ENCODE assay signal across 1 mouse cellular context in the genomic region with DNA sequence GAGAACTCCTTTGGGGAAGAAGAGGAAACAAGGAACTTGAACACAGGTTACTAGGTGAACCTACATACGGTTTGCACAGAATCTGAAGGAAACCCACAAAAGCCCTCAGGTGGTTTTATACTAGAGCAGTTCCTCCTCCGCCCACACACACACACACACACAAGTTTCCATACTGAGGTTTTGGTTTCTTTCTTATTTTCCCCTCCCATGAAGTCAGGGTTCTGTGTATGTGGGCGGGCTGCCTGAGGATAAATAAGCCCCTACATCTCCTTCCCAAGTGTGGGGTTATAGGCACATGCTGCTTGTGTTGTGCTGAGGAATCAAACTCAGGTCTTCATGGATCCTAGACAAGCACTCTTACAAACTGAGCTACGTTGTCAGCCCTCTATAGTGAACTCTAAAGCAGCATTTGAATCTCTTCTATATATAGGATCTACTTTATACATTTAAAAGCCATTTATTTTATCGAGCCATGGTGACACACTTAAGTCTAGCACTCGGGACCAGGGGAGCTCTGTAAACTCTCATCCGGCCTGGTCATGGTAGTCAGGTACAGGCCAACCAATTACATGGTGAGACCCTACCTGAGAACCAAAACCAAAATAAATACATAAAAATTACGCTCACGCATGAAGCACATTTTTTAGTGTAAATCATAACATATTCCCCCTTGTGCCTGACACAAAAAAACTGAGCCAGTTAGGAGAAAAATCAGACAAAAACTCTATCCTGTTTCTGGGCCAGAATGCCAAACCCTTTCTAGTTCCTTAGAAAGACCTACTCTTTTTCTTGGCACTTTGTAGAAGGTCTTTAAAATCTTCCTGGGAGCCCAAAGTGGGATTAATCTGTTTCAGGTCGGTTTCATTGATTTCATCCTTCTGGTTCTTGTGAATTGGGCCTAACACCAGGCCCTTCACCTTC.
TF ChIP-seq lines count a peak whose summit lies in the region.

No protein-coding gene starts in this region.

TF ChIP-seq in ES-E14, 5 proteins besides CTCF, POLR2A, EP300 and RAD21:
- no peak for TF ChIP-seq ZC3H11A (IDR thresholded peaks at IDR 0.05; ENCODE audit: borderline replicate concordance, low read depth, low read length)
- 0 out of 2 replicates have a peak, but pooled peaks have one; percentile 19 for TF ChIP-seq CHD2 (IDR thresholded peaks at IDR 0.05; ENCODE audit: low read depth, low read length)
